Mouse (Mus musculus): ENCODE measurements around the gene Ccdc107. TPM values are rescaled to one million over a fixed set of nuclear protein-coding genes. Genes with fewer than 3 reads are reported as not detected.
A peak's percentile ranks its signal among the peaks of the same experiment; 100 is the strongest.

The Ccdc107 gene
- polyA plus RNA-seq, 1 experiment from 2014 or later, result 73.8 TPM

GRCm38 (mm10) chr4:43463102-43463501, 29.6 kb upstream of the Ccdc107 start:
- H3K4me3 ChIP-seq (ENCODE audit: low read length), result no peak overlapping the region
- H3K4me2 ChIP-seq (ENCODE audit: low read depth, low read length), result no peak overlapping the region
- no peaks in the 10 kb centered on the region for H3K4me1 ChIP-seq (replicated peaks; ENCODE audit: control insufficient read depth, insufficient read depth, low read length)
- no peak for ATAC-seq (ENCODE audit: low read depth)
- no peaks in the 10 kb centered on the region for H3K27me3 ChIP-seq (ENCODE audit: control insufficient read depth, insufficient read depth, low read depth, low read length)
- H3K9ac ChIP-seq (ENCODE audit: low read length), result no peak overlapping the region
- H3K9me3 ChIP-seq (ENCODE audit: control insufficient read depth, low read length), result no peaks in the 10 kb centered on the region
- no peak overlapping the region for H3K27ac ChIP-seq (ENCODE audit: low read length)
- no peaks in the 10 kb centered on the region for H3K36me3 ChIP-seq (ENCODE audit: control insufficient read depth, insufficient read depth, low read length)
- 83% methylated on average over 5 of the region's 5 CpGs for WGBS

GRCm38 (mm10) chr4:43465935-43466334, 26.8 kb upstream of the Ccdc107 start:
- Histone ChIP-seq H3K27ac (ENCODE audit: low read length) (no peak overlapping the region), H3K27me3 (ENCODE audit: control insufficient read depth, insufficient read depth, low read depth, low read length) (no peaks in the 10 kb centered on the region), H3K4me1 (replicated peaks; ENCODE audit: control insufficient read depth, insufficient read depth, low read length) (no peaks in the 10 kb centered on the region), H3K36me3 (ENCODE audit: control insufficient read depth, insufficient read depth, low read length) (no peaks in the 10 kb centered on the region), H3K9ac (ENCODE audit: low read length) (no peak overlapping the region), H3K4me2 (ENCODE audit: low read depth, low read length) (no peak overlapping the region), H3K9me3 (ENCODE audit: control insufficient read depth, low read length) (no peaks in the 10 kb centered on the region), H3K4me3 (ENCODE audit: low read length) (no peak overlapping the region)
- 76% methylated on average over 6 of the region's 6 CpGs for WGBS
- ATAC-seq (ENCODE audit: low read depth), result no peak

- no peak overlapping the region for H3K27ac ChIP-seq (ENCODE audit: low read length)
- H3K9me3 ChIP-seq (ENCODE audit: control insufficient read depth, low read length), result no peaks in the 10 kb centered on the region
- H3K27me3 ChIP-seq (ENCODE audit: control insufficient read depth, insufficient read depth, low read depth, low read length), result no peaks in the 10 kb centered on the region
- H3K36me3 ChIP-seq (ENCODE audit: control insufficient read depth, insufficient read depth, low read length), result no peaks in the 10 kb centered on the region
- H3K4me3 ChIP-seq (ENCODE audit: low read length), result no peak overlapping the region
- H3K4me1 ChIP-seq (replicated peaks; ENCODE audit: control insufficient read depth, insufficient read depth, low read length), result no peaks in the 10 kb centered on the region
- 78% methylated on average over 7 of the region's 7 CpGs for WGBS
- no peak overlapping the region for H3K9ac ChIP-seq (ENCODE audit: low read length)
- no peak overlapping the region for H3K4me2 ChIP-seq (ENCODE audit: low read depth, low read length)
- no peak for ATAC-seq (ENCODE audit: low read depth)
These were observed 25.8 kb upstream of the Ccdc107 start for GRCm38 (mm10) chr4:43466872-43467271.

GRCm38 (mm10) chr4:43470301-43470700, 22.4 kb upstream of the Ccdc107 start:
- no peak for ATAC-seq (ENCODE audit: low read depth)
- H3K9ac ChIP-seq (ENCODE audit: low read length), result no peak overlapping the region
- no peaks in the 10 kb centered on the region for H3K9me3 ChIP-seq (ENCODE audit: control insufficient read depth, low read length)
- H3K4me1 ChIP-seq (replicated peaks; ENCODE audit: control insufficient read depth, insufficient read depth, low read length), result no peaks in the 10 kb centered on the region
- no peak overlapping the region for H3K4me2 ChIP-seq (ENCODE audit: low read depth, low read length)
- WGBS, result 84% methylated on average over 10 of the region's 10 CpGs
- H3K4me3 ChIP-seq (ENCODE audit: low read length), result no peak overlapping the region
- no peaks in the 10 kb centered on the region for H3K27me3 ChIP-seq (ENCODE audit: control insufficient read depth, insufficient read depth, low read depth, low read length)
- no peaks in the 10 kb centered on the region for H3K36me3 ChIP-seq (ENCODE audit: control insufficient read depth, insufficient read depth, low read length)
- H3K27ac ChIP-seq (ENCODE audit: low read length), result no peak overlapping the region

- ATAC-seq (ENCODE audit: low read depth), result no peak
- Histone ChIP-seq H3K27ac (ENCODE audit: low read length) (no peak overlapping the region), H3K4me2 (ENCODE audit: low read depth, low read length) (no peak overlapping the region), H3K4me1 (replicated peaks; ENCODE audit: control insufficient read depth, insufficient read depth, low read length) (peaks cover 3% of the 10 kb centered on the region; the same call in 1 of the 2 replicates), H3K9me3 (ENCODE audit: control insufficient read depth, low read length) (no peaks in the 10 kb centered on the region), H3K36me3 (ENCODE audit: control insufficient read depth, insufficient read depth, low read length) (no peaks in the 10 kb centered on the region), H3K4me3 (ENCODE audit: low read length) (no peak overlapping the region), H3K27me3 (ENCODE audit: control insufficient read depth, insufficient read depth, low read depth, low read length) (no peaks in the 10 kb centered on the region), H3K9ac (ENCODE audit: low read length) (no peak overlapping the region)
- WGBS, result 58% methylated on average over 1 of the region's 1 CpGs
These were observed 19.1 kb upstream of the Ccdc107 start for GRCm38 (mm10) chr4:43473636-43474035.

- Histone ChIP-seq H3K9ac (ENCODE audit: low read length) (no peak overlapping the region), H3K9me3 (ENCODE audit: control insufficient read depth, low read length) (no peaks in the 10 kb centered on the region), H3K4me1 (replicated peaks; ENCODE audit: control insufficient read depth, insufficient read depth, low read length) (peaks cover 3% of the 10 kb centered on the region; the same call in 1 of the 2 replicates), H3K27ac (ENCODE audit: low read length) (no peak overlapping the region), H3K4me3 (ENCODE audit: low read length) (no peak overlapping the region), H3K36me3 (ENCODE audit: control insufficient read depth, insufficient read depth, low read length) (no peaks in the 10 kb centered on the region), H3K4me2 (ENCODE audit: low read depth, low read length) (no peak overlapping the region), H3K27me3 (ENCODE audit: control insufficient read depth, insufficient read depth, low read depth, low read length) (no peaks in the 10 kb centered on the region)
- no peak for ATAC-seq (ENCODE audit: low read depth)
- WGBS, result 83% methylated on average over 6 of the region's 6 CpGs
These were observed 16.1 kb upstream of the Ccdc107 start for GRCm38 (mm10) chr4:43476604-43477003.

- H3K4me1 ChIP-seq (replicated peaks; ENCODE audit: control insufficient read depth, insufficient read depth, low read length), result peaks cover 3% of the 10 kb centered on the region; the same call in 1 of the 2 replicates
- H3K27me3 ChIP-seq (ENCODE audit: control insufficient read depth, insufficient read depth, low read depth, low read length), result no peaks in the 10 kb centered on the region
- 14% methylated on average over 11 of the region's 11 CpGs for whole genome bisulfite sequencing
- H3K9me3 ChIP-seq (ENCODE audit: control insufficient read depth, low read length), result no peaks in the 10 kb centered on the region
- H3K9ac ChIP-seq (ENCODE audit: low read length), result peak overlapping the region; percentile 68
- H3K27ac ChIP-seq (ENCODE audit: low read length), result peak overlapping the region; percentile 57
- ATAC-seq (ENCODE audit: low read depth), result peak; percentile 92
- H3K4me3 ChIP-seq (ENCODE audit: low read length), result peak overlapping the region; percentile 48
- H3K4me2 ChIP-seq (ENCODE audit: low read depth, low read length), result peak overlapping the region; percentile 62
- H3K36me3 ChIP-seq (ENCODE audit: control insufficient read depth, insufficient read depth, low read length), result no peaks in the 10 kb centered on the region
These were observed 14.7 kb upstream of the Ccdc107 start for GRCm38 (mm10) chr4:43477857-43478533.

- Histone ChIP-seq H3K36me3 (ENCODE audit: control insufficient read depth, insufficient read depth, low read length) (no peaks in the 10 kb centered on the region), H3K4me3 (ENCODE audit: low read length) (peak overlapping the region; percentile 48), H3K4me2 (ENCODE audit: low read depth, low read length) (peak overlapping the region; percentile 62), H3K9me3 (ENCODE audit: control insufficient read depth, low read length) (no peaks in the 10 kb centered on the region), H3K27ac (ENCODE audit: low read length) (peak overlapping the region; percentile 57), H3K9ac (ENCODE audit: low read length) (peak overlapping the region; percentile 68), H3K4me1 (replicated peaks; ENCODE audit: control insufficient read depth, insufficient read depth, low read length) (peaks cover 3% of the 10 kb centered on the region; the same call in 1 of the 2 replicates), H3K27me3 (ENCODE audit: control insufficient read depth, insufficient read depth, low read depth, low read length) (no peaks in the 10 kb centered on the region)
- 52% methylated on average over 8 of the region's 8 CpGs for WGBS
- peak; percentile 32 for ATAC-seq (ENCODE audit: low read depth)
These were observed 14.2 kb upstream of the Ccdc107 start for GRCm38 (mm10) chr4:43478534-43478858.

- Histone ChIP-seq H3K9ac (ENCODE audit: low read length) (peak overlapping the region; percentile 46; the same call in 1 of the 2 replicates), H3K4me2 (ENCODE audit: low read depth, low read length) (peak overlapping the region; percentile 42), H3K27ac (ENCODE audit: low read length) (no peak overlapping the region), H3K36me3 (ENCODE audit: control insufficient read depth, insufficient read depth, low read length) (no peaks in the 10 kb centered on the region), H3K27me3 (ENCODE audit: control insufficient read depth, insufficient read depth, low read depth, low read length) (no peaks in the 10 kb centered on the region), H3K4me3 (ENCODE audit: low read length) (peak overlapping the region; percentile 11; the same call in 1 of the 2 replicates), H3K4me1 (replicated peaks; ENCODE audit: control insufficient read depth, insufficient read depth, low read length) (peaks cover 3% of the 10 kb centered on the region; the same call in 1 of the 2 replicates), H3K9me3 (ENCODE audit: control insufficient read depth, low read length) (no peaks in the 10 kb centered on the region)
- 43% methylated on average over 24 of the region's 24 CpGs for WGBS
- no peak for ATAC-seq (ENCODE audit: low read depth)
These were observed 13.5 kb upstream of the Ccdc107 start for GRCm38 (mm10) chr4:43478906-43479832.
